Mouse (Mus musculus): Measurements from ENCODE around the gene Catsperg1. TPM values are rescaled to one million over a fixed set of nuclear protein-coding genes. Genes with fewer than 3 reads are reported as not detected.
"Not testable (repeated sequence)": the region's sequence is repeated elsewhere in the genome, so short reads cannot be mapped to it uniquely, and the experiment has no call there.

Catsperg1 gene
- polyA plus RNA-seq, 1 experiment from 2014 or later, result 0.45 TPM

GRCm38 (mm10) chr7:29214846-29215245 is 1.0 kb upstream of the Catsperg1 start:
- H3K36me3 ChIP-seq, result no peaks in the 10 kb centered on the region
- no peak overlapping the region for H3K27ac ChIP-seq
- peaks cover 20% of the 10 kb centered on the region for H3K4me1 ChIP-seq
- peaks cover 24% of the 10 kb centered on the region for H3K27me3 ChIP-seq (ENCODE audit: low read depth, poor library complexity, severe bottlenecking)
- H3K4me3 ChIP-seq, result no peak overlapping the region
- no peak for DNase-seq (ENCODE audit: low spot score)
- WGBS, result 37% methylated on average over 15 of the region's 15 CpGs
- H3K9me3 ChIP-seq (replicated peaks), result no peaks in the 10 kb centered on the region; the same call in 1 of the 2 replicates

GRCm38 (mm10) chr7:29214236-29214635 is 401 bp upstream of the Catsperg1 start:
- DNase-seq (ENCODE audit: low spot score), result no peak
- H3K27me3 ChIP-seq (ENCODE audit: low read depth, poor library complexity, severe bottlenecking), result peaks cover 24% of the 10 kb centered on the region
- H3K36me3 ChIP-seq, result no peaks in the 10 kb centered on the region
- H3K9me3 ChIP-seq (replicated peaks), result no peaks in the 10 kb centered on the region
- WGBS, result 62% methylated on average over 2 of the region's 2 CpGs
- H3K4me1 ChIP-seq, result peaks cover 20% of the 10 kb centered on the region
- peak overlapping the region; percentile 38; the same call in 1 of the 2 replicates for H3K4me3 ChIP-seq
- no peak overlapping the region for H3K27ac ChIP-seq

- Histone ChIP-seq H3K4me3 (peak overlapping the region; percentile 38), H3K4me1 (peaks cover 20% of the 10 kb centered on the region), H3K27me3 (ENCODE audit: low read depth, poor library complexity, severe bottlenecking) (peaks cover 24% of the 10 kb centered on the region)
- not testable (repeated sequence) for H3K9me3 ChIP-seq (replicated peaks); DNase-seq (ENCODE audit: low spot score); H3K36me3 ChIP-seq; H3K27ac ChIP-seq
- WGBS, result 14% methylated on average over 40 of the region's 40 CpGs
Observed at GRCm38 (mm10) chr7:29212775-29213560, 867 bp downstream of the Catsperg1 start.

- Histone ChIP-seq H3K4me3 (peak overlapping the region; percentile 47), H3K27me3 (ENCODE audit: low read depth, poor library complexity, severe bottlenecking) (peaks cover 24% of the 10 kb centered on the region), H3K4me1 (peaks cover 20% of the 10 kb centered on the region), H3K27ac (no peak overlapping the region), H3K36me3 (no peaks in the 10 kb centered on the region), H3K9me3 (replicated peaks) (no peaks in the 10 kb centered on the region)
- DNase-seq (ENCODE audit: low spot score), result peak; percentile 43
- 9% methylated on average over 26 of the region's 26 CpGs for WGBS
Observed at GRCm38 (mm10) chr7:29212199-29212765, 1.6 kb downstream of the Catsperg1 start.

GRCm38 (mm10) chr7:29211415-29212198 is 2.2 kb downstream of the Catsperg1 start:
- no peaks in the 10 kb centered on the region for H3K36me3 ChIP-seq
- peaks cover 24% of the 10 kb centered on the region for H3K27me3 ChIP-seq (ENCODE audit: low read depth, poor library complexity, severe bottlenecking)
- no peaks in the 10 kb centered on the region for H3K9me3 ChIP-seq (replicated peaks)
- peak overlapping the region; percentile 51; the same call in 1 of the 2 replicates for H3K27ac ChIP-seq
- peak overlapping the region; percentile 47 for H3K4me3 ChIP-seq
- peak; percentile 77 for DNase-seq (ENCODE audit: low spot score)
- peaks cover 20% of the 10 kb centered on the region for H3K4me1 ChIP-seq
- 5% methylated on average over 34 of the region's 34 CpGs for WGBS

GRCm38 (mm10) chr7:29211013-29211412 is 2.8 kb downstream of the Catsperg1 start:
- Histone ChIP-seq H3K27ac (0 out of 2 replicates have a peak overlapping the region, but pooled peaks have one; percentile 51), H3K4me3 (peak overlapping the region; percentile 47), H3K27me3 (ENCODE audit: low read depth, poor library complexity, severe bottlenecking) (peaks cover 24% of the 10 kb centered on the region), H3K4me1 (peaks cover 20% of the 10 kb centered on the region)
- not testable (repeated sequence) for DNase-seq (ENCODE audit: low spot score); H3K36me3 ChIP-seq; H3K9me3 ChIP-seq (replicated peaks)
- 27% methylated on average over 15 of the region's 15 CpGs for WGBS

- Histone ChIP-seq H3K9me3 (replicated peaks) (no peaks in the 10 kb centered on the region), H3K4me3 (no peak overlapping the region), H3K36me3 (no peaks in the 10 kb centered on the region), H3K27ac (no peak overlapping the region), H3K4me1 (no peaks in the 10 kb centered on the region), H3K27me3 (ENCODE audit: low read depth, poor library complexity, severe bottlenecking) (no peaks in the 10 kb centered on the region)
- DNase-seq (ENCODE audit: low spot score), result no peak
- 88% methylated on average over 6 of the region's 6 CpGs for WGBS
Observed at GRCm38 (mm10) chr7:29202577-29202976, 11.3 kb downstream of the Catsperg1 start.

- 100% methylated on average over 1 of the region's 1 CpGs for WGBS
- H3K27me3 ChIP-seq (ENCODE audit: low read depth, poor library complexity, severe bottlenecking); H3K4me1 ChIP-seq; H3K27ac ChIP-seq; H3K36me3 ChIP-seq; DNase-seq (ENCODE audit: low spot score); H3K4me3 ChIP-seq; H3K9me3 ChIP-seq (replicated peaks): not testable (repeated sequence)
Observed at GRCm38 (mm10) chr7:29194230-29194629, 19.6 kb downstream of the Catsperg1 start.

GRCm38 (mm10) chr7:29181323-29181722 is 32.5 kb downstream of the Catsperg1 start:
- peaks cover 13% of the 10 kb centered on the region for H3K4me1 ChIP-seq
- H3K27me3 ChIP-seq (ENCODE audit: low read depth, poor library complexity, severe bottlenecking); H3K9me3 ChIP-seq (replicated peaks); DNase-seq (ENCODE audit: low spot score); H3K4me3 ChIP-seq; H3K27ac ChIP-seq: not testable (repeated sequence)
- peaks cover 24% of the 10 kb centered on the region for H3K36me3 ChIP-seq
- WGBS, result 94% methylated on average over 4 of the region's 4 CpGs

- WGBS, result 46% methylated on average over 5 of the region's 5 CpGs
Observed at GRCm38 (mm10) chr7:29180854-29181236, 33.0 kb downstream of the Catsperg1 start.

GRCm38 (mm10) chr7:29180077-29180853 is 33.6 kb downstream of the Catsperg1 start, which contains the start of gene Psmd8:
Gene Psmd8, minus strand, starts transcription at chr7:29180701.
- Histone ChIP-seq H3K27me3 (ENCODE audit: low read depth, poor library complexity, severe bottlenecking) (no peaks in the 10 kb centered on the region), H3K27ac (peak within 1 kb of the TSS; percentile 88), H3K4me3 (peak within 1 kb of the TSS; percentile 71), H3K4me1 (peaks cover 13% of the 10 kb centered on the region), H3K36me3 (peaks cover 34% of the 10 kb centered on the region), H3K9me3 (replicated peaks) (no peaks in the 10 kb centered on the region)
- under 1% methylated on average over 62 of the region's 62 CpGs for WGBS
- peak; percentile 96 for DNase-seq (ENCODE audit: low spot score)

More at GRCm38 (mm10) chr7:29180854-29181236, 33.0 kb downstream of the Catsperg1 start:
- peak overlapping the region; percentile 88 for H3K27ac ChIP-seq
- DNase-seq (ENCODE audit: low spot score), result no peak
- H3K4me3 ChIP-seq, result peak overlapping the region; percentile 71
- no peaks in the 10 kb centered on the region for H3K9me3 ChIP-seq (replicated peaks)
- no peaks in the 10 kb centered on the region for H3K27me3 ChIP-seq (ENCODE audit: low read depth, poor library complexity, severe bottlenecking)
- H3K4me1 ChIP-seq, result peaks cover 13% of the 10 kb centered on the region
- peaks cover 28% of the 10 kb centered on the region for H3K36me3 ChIP-seq

- Histone ChIP-seq H3K27me3 (ENCODE audit: low read depth, poor library complexity, severe bottlenecking) (peaks cover 8% of the 10 kb centered on the region), H3K4me1 (peaks cover 13% of the 10 kb centered on the region), H3K9me3 (replicated peaks) (no peaks in the 10 kb centered on the region), H3K4me3 (peak overlapping the region; percentile 71), H3K36me3 (peaks cover 44% of the 10 kb centered on the region), H3K27ac (no peak overlapping the region)
- 70% methylated on average over 7 of the region's 7 CpGs for WGBS
- no peak for DNase-seq (ENCODE audit: low spot score)
Observed at GRCm38 (mm10) chr7:29179323-29179722, 34.5 kb downstream of the Catsperg1 start.

Measured in limb, embryonic 10.5 days (tissue).